Mouse (Mus musculus): ENCODE data around the gene Cenpp.

The Cenpp gene

DNA sequence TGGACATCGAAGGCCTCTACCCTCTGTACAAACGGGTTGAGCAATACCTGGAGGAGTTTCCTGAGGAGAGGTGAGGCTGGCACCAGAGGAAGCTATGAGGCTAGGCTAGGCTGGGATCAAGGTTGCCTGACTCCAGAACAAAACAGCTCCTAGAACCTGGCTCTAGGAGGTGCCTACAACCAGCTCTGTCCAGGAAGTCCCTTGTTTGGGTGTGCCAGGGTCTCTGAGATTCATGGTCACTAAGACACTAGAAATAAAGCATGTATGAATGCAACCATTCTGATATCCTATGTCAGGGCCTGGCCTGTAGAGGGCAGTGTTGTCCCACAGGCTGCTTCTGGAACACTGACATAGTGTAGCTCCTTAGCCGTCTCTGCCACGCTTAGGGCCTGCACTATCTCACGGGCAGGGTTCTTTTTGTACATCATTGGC lies 203.3 kb downstream of the Cenpp start:
- peak; percentile 68 for DNase-seq

DNA sequence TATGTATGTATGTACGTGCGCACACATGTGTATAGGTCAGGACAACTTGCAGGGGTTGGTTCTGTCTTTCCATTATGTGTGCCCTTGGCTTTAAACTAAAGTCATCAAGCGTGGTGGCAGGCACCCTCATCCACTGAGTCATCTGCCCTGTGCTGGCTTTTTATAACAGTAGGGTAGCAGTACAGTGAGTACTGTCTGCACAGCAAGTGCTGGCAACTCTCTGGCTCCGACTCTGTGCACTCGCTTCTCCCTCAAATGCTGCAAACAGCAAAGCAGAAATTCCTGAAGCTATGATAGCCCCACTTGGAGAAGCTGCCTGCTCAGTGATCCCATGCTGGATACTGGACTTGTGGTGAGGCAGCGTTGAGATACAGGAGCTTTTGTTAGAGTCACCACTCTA lies 208.1 kb downstream of the Cenpp start:
- no peak for DNase-seq

DNA sequence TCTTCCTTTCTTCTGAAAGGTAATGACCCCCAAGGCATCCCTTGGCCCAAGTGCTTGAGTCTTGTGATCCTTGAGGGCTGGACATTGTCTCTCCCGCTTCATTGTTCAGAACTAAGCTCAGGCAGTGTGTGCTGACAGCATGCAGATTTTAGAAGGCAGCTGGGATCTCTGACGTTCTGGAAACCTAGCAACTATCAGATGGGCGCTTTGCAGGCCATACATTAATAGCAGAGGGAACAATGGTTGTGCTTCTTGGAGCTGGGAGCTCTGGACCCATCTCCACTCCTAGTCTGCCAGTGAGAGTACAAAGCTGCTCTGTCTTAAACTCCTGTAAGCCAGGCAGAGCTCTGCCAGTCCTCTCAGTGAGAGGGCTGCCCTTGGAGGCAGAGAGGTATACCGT lies 216.4 kb downstream of the Cenpp start:
- no peak for DNase-seq

DNA sequence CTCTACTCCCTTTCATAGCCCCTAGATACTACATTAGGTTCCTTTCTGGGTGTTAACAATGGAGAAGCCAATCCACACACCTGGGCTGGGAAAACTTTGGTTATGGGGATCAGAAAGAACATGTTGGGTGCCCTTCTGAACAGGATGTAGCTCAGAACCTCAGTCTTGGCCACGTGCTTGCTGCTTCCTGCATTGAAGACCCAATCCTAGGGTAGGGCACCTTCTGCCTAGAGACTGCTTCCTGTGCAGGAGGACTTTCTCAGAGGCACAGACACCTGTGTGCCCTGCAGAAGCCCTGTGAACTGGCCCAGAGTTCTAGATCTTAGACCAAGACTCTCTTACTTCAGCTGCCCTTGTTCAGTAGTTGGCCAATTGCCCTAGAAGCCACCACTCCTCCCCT lies 216.8 kb downstream of the Cenpp start:
- no peak for DNase-seq

DNA sequence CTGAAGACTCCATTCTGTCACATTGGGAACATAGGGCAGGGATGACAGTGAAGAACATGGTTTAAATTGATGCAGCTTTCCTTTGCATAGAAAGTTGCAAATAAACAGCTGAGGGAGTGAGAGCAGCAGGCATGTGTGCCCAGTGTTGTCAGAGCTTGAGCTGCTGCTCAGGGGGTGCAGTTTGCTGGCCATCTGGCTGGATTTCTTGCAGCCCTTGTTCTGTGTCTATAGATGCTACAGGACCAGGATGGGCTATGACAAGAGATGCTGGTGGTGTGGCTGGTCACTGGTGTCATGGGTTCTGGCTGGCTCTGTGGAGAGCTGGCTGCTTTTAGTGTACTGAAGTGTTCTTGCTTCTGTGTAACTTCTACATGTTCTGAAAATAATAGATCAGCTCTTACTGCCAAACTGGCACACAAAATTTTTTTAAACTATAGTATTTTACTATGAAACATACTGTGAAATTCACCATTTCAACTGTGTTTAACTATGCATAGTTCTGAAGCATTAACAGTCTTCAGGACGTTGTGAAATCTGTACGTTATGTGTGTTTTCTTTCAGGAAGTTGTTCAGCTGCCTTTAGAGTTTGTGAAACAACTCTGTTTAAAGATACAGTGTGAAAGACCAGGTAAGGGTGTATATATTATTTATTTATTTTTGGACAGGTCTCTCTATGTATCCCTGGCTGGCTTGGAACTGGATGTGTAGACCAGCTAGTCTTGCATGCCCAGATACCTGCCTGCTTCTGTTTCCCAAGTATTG lies 219.1 kb downstream of the Cenpp start:
- DNase-seq: no peak

DNA sequence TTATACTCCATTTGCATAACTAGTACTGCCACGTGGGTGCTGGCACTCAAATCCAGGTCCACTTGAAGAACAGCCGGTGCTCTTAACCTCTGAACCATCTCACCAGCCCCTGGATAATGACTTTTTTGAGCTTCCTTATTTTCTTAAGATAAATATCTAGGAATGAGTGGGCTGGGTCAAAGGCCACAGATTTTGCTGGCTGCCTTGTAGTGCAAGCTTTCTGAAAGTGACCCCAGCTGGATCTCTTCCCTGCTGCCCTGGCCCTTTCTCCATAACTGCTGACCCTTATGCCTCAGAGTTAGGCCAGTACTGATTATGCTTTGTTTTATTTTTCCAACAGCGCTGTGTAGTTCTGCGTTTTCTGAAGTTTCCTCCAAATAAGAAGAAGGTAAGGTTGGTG lies 222.1 kb downstream of the Cenpp start:
- no peak for DNase-seq

DNA sequence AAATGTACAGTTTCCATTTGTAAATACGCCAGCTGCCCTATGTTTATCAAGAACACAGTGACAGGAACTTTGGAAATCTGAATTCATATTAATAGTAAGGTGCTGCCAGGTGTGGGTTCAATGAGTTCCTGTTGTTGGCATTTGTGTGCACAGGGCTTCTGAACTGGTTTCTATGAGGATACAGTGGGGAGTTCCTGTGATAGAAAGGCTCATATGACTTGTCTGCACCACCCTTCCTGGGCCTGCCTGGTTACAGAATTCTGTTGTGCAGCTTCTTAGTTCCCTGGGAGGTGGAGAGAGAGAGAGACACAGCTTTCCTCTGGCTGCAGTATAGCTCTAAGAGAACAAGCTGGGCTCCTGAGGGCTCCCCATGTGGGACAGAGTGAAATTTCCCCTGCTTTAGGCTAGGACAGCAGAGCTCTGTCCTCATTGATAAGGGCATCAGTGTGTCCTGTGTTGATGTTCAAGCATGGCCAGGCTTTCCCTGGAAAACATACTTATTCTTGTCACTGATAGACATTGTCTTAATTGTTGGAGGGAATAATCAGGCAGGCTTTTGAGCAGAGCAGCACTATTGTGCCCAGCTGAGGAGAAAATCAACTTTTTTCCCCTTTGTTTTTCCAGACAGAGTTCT lies 224.4 kb downstream of the Cenpp start:
- DNase-seq: no peak

DNA sequence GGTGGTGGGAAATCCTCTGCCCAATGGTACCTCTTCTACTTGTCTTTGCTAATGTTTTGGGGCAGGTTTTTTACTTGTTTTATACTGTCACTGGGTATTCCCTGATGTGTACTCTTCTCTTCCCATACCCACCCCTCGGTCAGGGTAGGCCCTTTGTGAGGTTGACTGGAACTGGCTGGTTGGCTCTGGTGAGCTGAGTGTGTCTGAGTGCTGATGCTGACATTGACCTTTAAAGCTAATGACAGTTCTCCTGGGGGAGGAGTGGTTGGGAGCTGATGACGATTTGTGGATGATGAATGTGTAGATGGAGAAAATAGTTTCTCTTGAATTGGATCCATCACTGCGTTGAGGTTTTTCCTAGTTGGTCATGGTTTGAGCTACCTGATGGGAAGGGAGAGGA lies 225.8 kb downstream of the Cenpp start:
- no peak for DNase-seq

DNA sequence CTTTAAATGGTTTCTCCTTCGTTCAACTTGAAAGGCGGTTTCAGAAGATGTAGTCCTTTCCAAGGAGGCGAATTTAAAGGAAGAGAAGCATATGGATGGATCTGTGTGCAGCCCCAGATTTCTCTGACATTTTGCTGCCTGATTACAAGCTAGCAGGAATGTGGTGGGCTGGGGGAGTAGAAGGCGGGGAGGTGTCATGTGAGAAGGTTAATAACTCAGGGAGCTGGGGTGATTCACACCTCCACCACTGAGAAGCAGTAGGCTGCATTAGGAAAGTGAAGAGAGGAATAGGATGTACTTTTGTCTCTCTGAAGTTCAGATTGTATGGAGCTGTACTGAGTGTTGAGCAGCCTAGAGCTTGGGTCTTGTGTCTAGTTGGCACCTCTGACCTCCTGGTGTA lies 230.6 kb downstream of the Cenpp start:
- no peak for DNase-seq

DNA sequence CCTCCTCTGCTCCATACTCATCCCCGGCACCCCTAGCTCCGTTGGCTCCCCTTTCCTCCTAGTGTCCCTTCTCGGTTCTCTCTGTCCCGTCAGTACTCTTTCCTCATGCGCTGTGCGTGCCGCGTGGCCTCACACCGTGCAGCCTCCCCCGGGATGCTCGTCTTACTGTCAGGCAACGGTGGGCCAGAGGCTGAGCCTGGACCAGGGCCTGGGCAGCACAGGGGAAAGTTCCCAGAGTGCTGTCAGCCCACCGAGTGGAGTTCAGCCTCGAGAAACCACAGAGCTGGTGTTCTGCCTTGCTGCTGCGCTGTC lies 231.0 kb downstream of the Cenpp start:
- DNase-seq: no peak

DNA sequence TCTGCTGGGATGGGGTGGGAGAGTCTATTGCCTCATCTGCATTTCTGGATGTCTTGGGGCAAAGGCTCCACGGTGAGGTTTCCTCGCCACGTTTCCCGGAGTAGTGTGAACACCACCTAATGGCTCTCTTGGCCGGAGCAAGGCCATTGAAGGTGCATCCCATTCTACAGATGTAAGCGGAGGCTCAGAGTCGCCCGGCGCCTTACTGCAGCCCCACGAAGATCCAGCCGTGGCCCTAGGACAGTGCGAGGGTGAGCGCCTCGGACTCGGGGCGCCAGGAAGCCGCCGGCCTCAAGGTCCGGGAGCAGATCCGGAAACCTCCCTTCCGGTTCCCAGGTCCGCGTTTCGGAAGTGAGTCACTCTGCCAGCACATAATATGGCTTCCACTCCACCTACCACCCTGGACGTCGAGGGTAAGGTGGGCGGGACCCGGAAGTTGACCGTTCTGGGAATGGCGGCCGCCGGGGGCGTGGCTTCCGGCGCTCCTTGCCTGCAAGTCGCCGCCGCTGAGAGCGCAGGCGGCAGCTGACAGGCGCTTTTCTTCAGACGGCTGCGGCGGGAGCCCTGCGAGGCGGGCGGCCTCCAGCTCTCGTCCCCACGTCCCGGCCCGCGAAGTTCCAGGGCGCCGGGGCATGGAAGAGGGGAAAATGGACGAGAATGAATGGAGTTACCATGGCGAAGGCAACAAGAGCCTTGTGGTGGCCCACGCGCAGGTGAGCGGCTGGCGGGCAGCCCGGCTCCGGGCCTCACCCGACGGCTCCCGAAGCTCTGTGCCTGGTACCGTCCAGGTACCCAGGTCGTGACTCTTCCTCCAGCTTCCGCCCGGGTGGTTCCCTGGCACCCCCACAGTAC lies 231.6 kb downstream of the Cenpp start, which contains the start of gene Ippk:
Gene Ippk (plus strand): TSS at position 496 of the 852 bp plus-strand sequence.
- DNase-seq: peak; percentile 98
